Mouse (Mus musculus): ENCODE measurements around the gene Inpp4a. TPM values are rescaled to one million over a fixed set of nuclear protein-coding genes. Genes with fewer than 3 reads are reported as not detected.

The Inpp4a gene
- polyA plus RNA-seq, 1 experiment from 2014 or later = 39.6 TPM

DNA sequence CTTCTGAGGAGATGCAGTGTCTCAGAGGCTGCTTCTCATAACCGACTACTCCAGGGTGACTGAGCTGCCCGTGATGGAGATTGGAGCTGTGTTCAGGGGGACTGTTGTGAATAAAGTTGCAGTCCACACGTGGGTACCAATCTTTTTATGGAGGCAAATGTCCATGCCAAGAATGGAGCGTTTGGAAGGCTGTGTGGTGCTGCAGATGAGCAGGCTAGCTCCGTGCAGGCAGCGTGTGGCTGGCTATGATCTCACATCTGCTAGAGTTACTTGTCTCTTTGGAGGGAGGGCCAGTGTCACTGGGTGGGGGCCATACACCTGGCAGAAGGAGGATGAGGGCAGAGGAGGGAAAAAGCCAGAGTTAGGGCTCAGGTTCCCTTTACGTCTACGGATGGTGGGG, 59.0 kb downstream of the Inpp4a start:
- whole genome bisulfite sequencing = 90% methylated on average over 8 of the region's 8 CpGs
- no peak overlapping the region for H3K9ac ChIP-seq (ENCODE audit: low read length)
- peaks cover 16% of the 10 kb centered on the region for H3K36me3 ChIP-seq (ENCODE audit: control insufficient read depth, insufficient read depth, low read length)
- H3K9me3 ChIP-seq (replicated peaks; ENCODE audit: control insufficient read depth, low read length) = no peaks in the 10 kb centered on the region
- DNase-seq (ENCODE audit: low spot score) (no peak), ATAC-seq (no peak)
- H3K4me3 ChIP-seq (ENCODE audit: low read depth, low read length) = no peak overlapping the region
- H3K27ac ChIP-seq (ENCODE audit: low read depth, low read length) = no peak overlapping the region
- H3K4me1 ChIP-seq (ENCODE audit: control insufficient read depth, insufficient read depth, low read length) = no peaks in the 10 kb centered on the region
- H3K27me3 ChIP-seq (replicated peaks; ENCODE audit: control insufficient read depth, insufficient read depth, low read length) = no peaks in the 10 kb centered on the region
- H3K4me2 ChIP-seq (ENCODE audit: low read length) = no peak overlapping the region

- 90% methylated on average over 6 of the region's 6 CpGs for WGBS
- ATAC-seq (no peak), DNase-seq (ENCODE audit: low spot score) (no peak)
- Histone ChIP-seq H3K9ac (ENCODE audit: low read length) (no peak overlapping the region), H3K36me3 (ENCODE audit: control insufficient read depth, insufficient read depth, low read length) (peaks cover 18% of the 10 kb centered on the region), H3K4me3 (ENCODE audit: low read depth, low read length) (no peak overlapping the region), H3K27ac (ENCODE audit: low read depth, low read length) (no peak overlapping the region), H3K4me1 (ENCODE audit: control insufficient read depth, insufficient read depth, low read length) (no peaks in the 10 kb centered on the region), H3K9me3 (replicated peaks; ENCODE audit: control insufficient read depth, low read length) (no peaks in the 10 kb centered on the region), H3K27me3 (replicated peaks; ENCODE audit: control insufficient read depth, insufficient read depth, low read length) (no peaks in the 10 kb centered on the region), H3K4me2 (ENCODE audit: low read length) (no peak overlapping the region)
Measured at GRCm38 (mm10) chr1:37359395-37360092, 59.9 kb downstream of the Inpp4a start.

DNA sequence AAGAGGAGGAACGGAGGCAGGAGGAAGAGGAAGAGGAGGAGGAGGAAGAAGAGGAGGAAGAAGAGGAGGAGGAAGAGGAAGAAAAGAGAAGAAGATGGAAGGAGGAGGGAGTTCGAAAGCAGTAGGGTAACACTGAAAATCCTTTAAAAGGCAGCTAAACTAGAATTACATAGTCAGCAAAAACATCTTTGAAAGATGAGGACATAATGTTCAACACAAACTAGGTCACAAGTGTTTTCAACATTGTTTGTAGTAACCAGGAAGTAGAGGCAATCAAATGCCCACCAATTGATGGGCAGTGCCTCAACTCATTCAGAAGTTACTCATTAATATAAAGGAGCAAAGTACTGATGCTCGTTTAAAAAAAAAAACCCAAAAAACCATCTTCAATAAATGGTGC, 61.1 kb downstream of the Inpp4a start:
- Histone ChIP-seq H3K9ac (ENCODE audit: low read length) (no peak overlapping the region), H3K4me3 (ENCODE audit: low read depth, low read length) (no peak overlapping the region), H3K27me3 (replicated peaks; ENCODE audit: control insufficient read depth, insufficient read depth, low read length) (no peaks in the 10 kb centered on the region), H3K36me3 (ENCODE audit: control insufficient read depth, insufficient read depth, low read length) (peaks cover 18% of the 10 kb centered on the region), H3K4me2 (ENCODE audit: low read length) (no peak overlapping the region), H3K27ac (ENCODE audit: low read depth, low read length) (no peak overlapping the region), H3K9me3 (replicated peaks; ENCODE audit: control insufficient read depth, low read length) (no peaks in the 10 kb centered on the region), H3K4me1 (ENCODE audit: control insufficient read depth, insufficient read depth, low read length) (no peaks in the 10 kb centered on the region)
- ATAC-seq (no peak), DNase-seq (ENCODE audit: low spot score) (no peak)
- 82% methylated on average over 3 of the region's 3 CpGs for WGBS

- Histone ChIP-seq H3K4me2 (ENCODE audit: low read length) (no peak overlapping the region), H3K9me3 (replicated peaks; ENCODE audit: control insufficient read depth, low read length) (no peaks in the 10 kb centered on the region), H3K9ac (ENCODE audit: low read length) (no peak overlapping the region), H3K4me1 (ENCODE audit: control insufficient read depth, insufficient read depth, low read length) (no peaks in the 10 kb centered on the region), H3K4me3 (ENCODE audit: low read depth, low read length) (no peak overlapping the region), H3K27ac (ENCODE audit: low read depth, low read length) (no peak overlapping the region), H3K27me3 (replicated peaks; ENCODE audit: control insufficient read depth, insufficient read depth, low read length) (no peaks in the 10 kb centered on the region), H3K36me3 (ENCODE audit: control insufficient read depth, insufficient read depth, low read length) (peaks cover 35% of the 10 kb centered on the region)
- WGBS = 90% methylated on average over 10 of the region's 10 CpGs
- no peak for ATAC-seq
- no peak for DNase-seq (ENCODE audit: low spot score)
Measured at GRCm38 (mm10) chr1:37362721-37363120, 63.1 kb downstream of the Inpp4a start.

GRCm38 (mm10) chr1:37368125-37368524, 68.5 kb downstream of the Inpp4a start:
- WGBS = 95% methylated on average over 10 of the region's 10 CpGs
- Histone ChIP-seq H3K9ac (ENCODE audit: low read length) (no peak overlapping the region), H3K36me3 (ENCODE audit: control insufficient read depth, insufficient read depth, low read length) (peaks cover 62% of the 10 kb centered on the region), H3K27ac (ENCODE audit: low read depth, low read length) (no peak overlapping the region), H3K27me3 (replicated peaks; ENCODE audit: control insufficient read depth, insufficient read depth, low read length) (no peaks in the 10 kb centered on the region), H3K9me3 (replicated peaks; ENCODE audit: control insufficient read depth, low read length) (no peaks in the 10 kb centered on the region), H3K4me2 (ENCODE audit: low read length) (no peak overlapping the region), H3K4me3 (ENCODE audit: low read depth, low read length) (no peak overlapping the region), H3K4me1 (ENCODE audit: control insufficient read depth, insufficient read depth, low read length) (no peaks in the 10 kb centered on the region)
- ATAC-seq (no peak), DNase-seq (ENCODE audit: low spot score) (no peak)

DNA sequence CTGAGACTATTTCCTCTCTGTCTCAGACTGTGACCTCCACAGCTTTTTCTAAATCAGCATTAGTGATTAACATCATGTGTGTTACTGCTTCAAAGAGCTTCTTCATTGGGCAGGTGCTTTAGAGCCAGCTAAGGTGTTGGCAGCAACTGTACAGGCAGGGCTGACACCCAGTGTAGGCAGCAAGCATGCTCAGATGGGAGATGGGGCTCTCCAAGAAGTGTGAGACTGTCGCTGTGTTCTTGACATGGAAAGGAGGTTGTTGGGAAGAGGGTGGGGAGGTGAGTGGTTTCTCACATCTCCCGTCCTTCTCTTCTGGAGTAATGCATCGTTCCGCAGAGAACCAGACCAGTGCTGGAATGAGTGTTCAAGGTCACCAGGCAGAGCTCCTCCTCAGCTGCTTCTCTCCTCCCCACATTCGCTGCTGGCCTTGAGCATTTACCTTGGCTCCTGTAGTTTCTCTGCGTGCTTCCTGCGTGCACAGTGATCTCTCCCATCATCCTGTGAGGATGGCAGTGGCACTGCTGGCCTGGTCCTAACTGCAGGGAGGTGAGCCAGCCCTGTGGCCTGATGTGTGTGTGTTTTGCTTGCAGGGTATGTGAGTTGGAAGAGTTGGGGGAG, 69.2 kb downstream of the Inpp4a start:
- no peak overlapping the region for H3K9ac ChIP-seq (ENCODE audit: low read length)
- DNase-seq (ENCODE audit: low spot score) (no peak), ATAC-seq (no peak)
- 96% methylated on average over 7 of the region's 7 CpGs for WGBS
- no peak overlapping the region for H3K4me3 ChIP-seq (ENCODE audit: low read depth, low read length)
- H3K4me2 ChIP-seq (ENCODE audit: low read length) = no peak overlapping the region
- H3K27ac ChIP-seq (ENCODE audit: low read depth, low read length) = no peak overlapping the region
- H3K27me3 ChIP-seq (replicated peaks; ENCODE audit: control insufficient read depth, insufficient read depth, low read length) = no peaks in the 10 kb centered on the region
- H3K4me1 ChIP-seq (ENCODE audit: control insufficient read depth, insufficient read depth, low read length) = no peaks in the 10 kb centered on the region
- H3K9me3 ChIP-seq (replicated peaks; ENCODE audit: control insufficient read depth, low read length) = no peaks in the 10 kb centered on the region
- H3K36me3 ChIP-seq (ENCODE audit: control insufficient read depth, insufficient read depth, low read length) = peaks cover 66% of the 10 kb centered on the region

- no peak overlapping the region for H3K9ac ChIP-seq (ENCODE audit: low read length)
- DNase-seq (ENCODE audit: low spot score) (no peak), ATAC-seq (no peak)
- H3K9me3 ChIP-seq (replicated peaks; ENCODE audit: control insufficient read depth, low read length) = no peaks in the 10 kb centered on the region
- no peaks in the 10 kb centered on the region for H3K4me1 ChIP-seq (ENCODE audit: control insufficient read depth, insufficient read depth, low read length)
- peaks cover 64% of the 10 kb centered on the region for H3K36me3 ChIP-seq (ENCODE audit: control insufficient read depth, insufficient read depth, low read length)
- no peaks in the 10 kb centered on the region for H3K27me3 ChIP-seq (replicated peaks; ENCODE audit: control insufficient read depth, insufficient read depth, low read length)
- no peak overlapping the region for H3K27ac ChIP-seq (ENCODE audit: low read depth, low read length)
- 93% methylated on average over 8 of the region's 8 CpGs for WGBS
- H3K4me2 ChIP-seq (ENCODE audit: low read length) = no peak overlapping the region
- H3K4me3 ChIP-seq (ENCODE audit: low read depth, low read length) = no peak overlapping the region
Measured at GRCm38 (mm10) chr1:37376177-37376576, 76.5 kb downstream of the Inpp4a start.

GRCm38 (mm10) chr1:37376751-37377150, 77.1 kb downstream of the Inpp4a start:
- no peak for DNase-seq (ENCODE audit: low spot score)
- Histone ChIP-seq H3K27me3 (replicated peaks; ENCODE audit: control insufficient read depth, insufficient read depth, low read length) (no peaks in the 10 kb centered on the region), H3K9ac (ENCODE audit: low read length) (no peak overlapping the region), H3K36me3 (ENCODE audit: control insufficient read depth, insufficient read depth, low read length) (peaks cover 62% of the 10 kb centered on the region), H3K4me3 (ENCODE audit: low read depth, low read length) (no peak overlapping the region), H3K27ac (ENCODE audit: low read depth, low read length) (no peak overlapping the region), H3K9me3 (replicated peaks; ENCODE audit: control insufficient read depth, low read length) (no peaks in the 10 kb centered on the region), H3K4me2 (ENCODE audit: low read length) (no peak overlapping the region), H3K4me1 (ENCODE audit: control insufficient read depth, insufficient read depth, low read length) (no peaks in the 10 kb centered on the region)
- no peak for ATAC-seq
- WGBS = 98% methylated on average over 2 of the region's 2 CpGs

DNA sequence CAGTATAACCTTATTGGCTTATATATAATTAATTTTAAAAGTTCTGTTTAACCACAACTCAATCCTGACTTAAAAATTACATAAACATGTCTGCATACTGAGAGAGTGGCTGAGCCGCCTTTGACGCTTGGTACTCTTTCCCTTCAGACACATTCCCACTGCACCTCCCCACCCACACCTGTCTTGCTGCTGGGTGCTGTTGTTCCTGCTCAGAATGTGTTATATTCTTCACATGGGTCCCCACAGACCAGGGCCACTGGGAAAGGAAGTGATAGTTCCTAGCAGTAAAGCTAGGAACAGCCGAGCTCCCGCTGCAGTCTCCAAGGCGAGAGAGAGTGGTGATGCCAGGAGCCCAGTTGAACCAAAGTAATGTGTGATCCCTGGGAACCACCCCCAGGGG, 78.4 kb downstream of the Inpp4a start:
- H3K9ac ChIP-seq (ENCODE audit: low read length) = no peak overlapping the region
- H3K4me3 ChIP-seq (ENCODE audit: low read depth, low read length) = no peak overlapping the region
- peaks cover 53% of the 10 kb centered on the region for H3K36me3 ChIP-seq (ENCODE audit: control insufficient read depth, insufficient read depth, low read length)
- H3K9me3 ChIP-seq (replicated peaks; ENCODE audit: control insufficient read depth, low read length) = no peaks in the 10 kb centered on the region
- WGBS = 95% methylated on average over 5 of the region's 5 CpGs
- no peaks in the 10 kb centered on the region for H3K4me1 ChIP-seq (ENCODE audit: control insufficient read depth, insufficient read depth, low read length)
- no peak overlapping the region for H3K4me2 ChIP-seq (ENCODE audit: low read length)
- no peak for DNase-seq (ENCODE audit: low spot score)
- no peak for ATAC-seq
- H3K27me3 ChIP-seq (replicated peaks; ENCODE audit: control insufficient read depth, insufficient read depth, low read length) = no peaks in the 10 kb centered on the region
- no peak overlapping the region for H3K27ac ChIP-seq (ENCODE audit: low read depth, low read length)
